Mouse (Mus musculus) heart, adult 2 months (tissue): ENCODE results near the gene Lpgat1.

Source experiments
- CTCF ChIP-seq: fragments of 200-600 bp; IDR thresholded peaks from 2 replicates; pipeline ENCODE4 v1.8.1; 2022; ENCODE audit warnings: antibody characterized with exemption, mild to moderate bottlenecking, moderate library complexity
- EP300 ChIP-seq: fragments of 200-500 bp; IDR thresholded peaks from 2 replicates; pipeline ENCODE4 v1.6.1; 2011; ENCODE audit warnings: low read depth, low read length, control low read depth; ENCODE audit not compliant: insufficient read depth
- POLR2A ChIP-seq: fragments of 200-500 bp; IDR thresholded peaks from 2 replicates; pipeline ENCODE4 v1.6.1; 2011; ENCODE audit warnings: mild to moderate bottlenecking, low read depth, low read length, control low read depth; ENCODE audit not compliant: insufficient read depth

DNA sequence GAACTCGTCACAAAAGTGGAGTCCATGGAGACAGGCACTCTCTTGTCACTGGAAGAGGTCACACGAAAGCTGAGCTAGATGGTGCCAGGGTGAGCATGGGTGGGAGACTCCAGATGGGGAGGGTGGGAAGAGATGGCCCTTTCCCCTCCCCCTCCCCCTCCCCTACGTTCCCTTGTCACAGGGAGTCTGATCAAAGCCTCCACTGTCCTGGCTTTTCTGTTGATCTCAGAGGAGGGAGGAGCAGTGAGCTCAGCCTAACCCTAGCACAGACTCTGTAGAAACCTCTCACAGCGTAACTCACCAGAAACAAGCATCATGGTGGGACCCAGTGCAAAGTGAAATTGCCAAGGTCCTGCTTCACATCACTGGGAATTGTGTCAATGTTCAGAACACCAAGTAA lies 69.7 kb downstream of the Lpgat1 start:
- TF ChIP-seq CTCF (no peak), POLR2A (no peak), EP300 (no peak)
